Mouse (Mus musculus): ENCODE results near the gene Cars2. TPM values are rescaled to one million over a fixed set of nuclear protein-coding genes. Genes with fewer than 3 reads are reported as not detected.
A peak's percentile ranks its signal among the peaks of the same experiment; 100 is the strongest.
"Not testable (repeated sequence)": the region's sequence is repeated elsewhere in the genome, so short reads cannot be mapped to it uniquely, and the experiment has no call there.

Gene Cars2
- polyA plus RNA-seq, 1 experiment from 2014 or later = 19.9 TPM

- no peak for ATAC-seq (ENCODE audit: low FRiP score)
- 89% methylated on average over 22 of the region's 22 CpGs for WGBS
- H3K4me1 ChIP-seq = no peaks in the 10 kb centered on the region
- no peak overlapping the region for H3K4me3 ChIP-seq (replicated peaks)
- peaks cover 44% of the 10 kb centered on the region for H3K36me3 ChIP-seq (replicated peaks)
- H3K27ac ChIP-seq = no peak overlapping the region
- H3K9me3 ChIP-seq = no peaks in the 10 kb centered on the region
- H3K27me3 ChIP-seq = no peaks in the 10 kb centered on the region
- H3K4me2 ChIP-seq = no peak overlapping the region
- H3K9ac ChIP-seq = no peak overlapping the region
These were observed 18.9 kb upstream of the Cars2 start for GRCm38 (mm10) chr8:11569260-11570097.

DNA sequence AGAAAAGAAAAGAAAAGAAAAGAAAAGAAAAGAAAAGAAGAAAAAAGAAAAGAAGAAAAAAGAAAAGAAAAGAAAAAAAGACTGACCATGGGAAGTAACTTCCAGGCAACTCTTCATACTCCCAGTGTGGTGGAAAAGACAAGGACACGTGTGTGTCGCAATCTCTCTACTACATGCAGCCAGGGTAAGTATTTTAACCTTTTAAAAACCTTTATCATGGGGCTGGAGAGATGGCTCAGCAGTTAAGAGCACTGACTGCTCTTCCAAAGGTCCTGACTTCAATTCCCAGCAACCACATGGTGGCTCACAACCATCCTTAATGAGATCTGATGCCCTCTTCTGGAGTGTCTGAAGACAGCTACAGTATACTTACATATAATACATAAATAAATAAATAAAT, 17.6 kb upstream of the Cars2 start:
- not testable (repeated sequence) for H3K4me1 ChIP-seq; H3K9ac ChIP-seq; H3K27ac ChIP-seq; H3K27me3 ChIP-seq; H3K9me3 ChIP-seq; ATAC-seq (ENCODE audit: low FRiP score); H3K4me2 ChIP-seq; H3K4me3 ChIP-seq (replicated peaks)
- 95% methylated on average over 2 of the region's 2 CpGs for WGBS
- H3K36me3 ChIP-seq (replicated peaks) = peaks cover 57% of the 10 kb centered on the region

DNA sequence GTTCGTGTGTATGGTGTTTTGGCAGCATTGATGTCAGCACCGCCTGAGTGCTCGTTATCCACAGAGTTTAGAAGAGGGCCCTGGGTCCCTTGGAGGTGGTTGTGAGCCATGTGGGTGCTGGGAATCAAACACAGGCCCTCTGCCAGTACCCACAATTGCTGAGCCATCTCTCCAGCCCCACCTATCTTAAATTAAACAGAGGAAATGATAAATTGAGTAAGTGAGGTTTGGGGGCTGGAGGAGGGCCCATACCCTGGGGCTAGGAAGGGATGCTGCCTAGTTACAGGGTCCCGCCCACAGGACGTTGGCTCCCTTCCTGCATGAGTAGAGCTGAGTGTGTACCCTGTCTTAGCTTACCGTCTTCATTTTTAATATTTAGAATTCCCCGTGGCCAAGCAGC, 14.1 kb upstream of the Cars2 start:
- WGBS = 96% methylated on average over 7 of the region's 7 CpGs
- no peaks in the 10 kb centered on the region for H3K27me3 ChIP-seq
- no peak overlapping the region for H3K4me2 ChIP-seq
- H3K9ac ChIP-seq = no peak overlapping the region
- no peak overlapping the region for H3K4me3 ChIP-seq (replicated peaks)
- H3K27ac ChIP-seq = no peak overlapping the region
- ATAC-seq (ENCODE audit: low FRiP score) = no peak
- H3K4me1 ChIP-seq = peaks cover 6% of the 10 kb centered on the region
- H3K36me3 ChIP-seq (replicated peaks) = peaks cover 75% of the 10 kb centered on the region
- no peaks in the 10 kb centered on the region for H3K9me3 ChIP-seq

DNA sequence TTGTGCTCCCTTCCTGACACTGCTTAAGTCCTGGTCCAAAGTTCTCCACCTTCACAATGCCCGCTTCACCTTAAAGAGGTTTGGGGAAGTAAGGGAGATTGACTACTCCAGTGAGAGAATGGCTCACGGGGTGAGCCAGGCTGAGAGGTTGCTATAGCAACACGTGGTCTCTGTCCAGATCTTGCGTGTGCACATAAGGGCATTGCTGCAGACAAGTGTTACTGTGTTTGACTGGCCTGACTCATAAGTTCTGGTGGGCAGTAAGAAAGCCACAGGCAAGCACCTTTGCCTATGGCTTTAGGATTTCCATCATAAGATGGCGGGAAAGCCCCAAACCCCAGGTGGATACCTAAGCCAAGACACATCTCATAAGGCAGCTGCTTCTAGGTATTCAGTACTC, 13.7 kb upstream of the Cars2 start:
- Histone ChIP-seq H3K9ac (no peak overlapping the region), H3K4me1 (peaks cover 10% of the 10 kb centered on the region), H3K4me2 (no peak overlapping the region), H3K27me3 (no peaks in the 10 kb centered on the region), H3K27ac (no peak overlapping the region), H3K36me3 (replicated peaks) (peaks cover 72% of the 10 kb centered on the region), H3K4me3 (replicated peaks) (no peak overlapping the region), H3K9me3 (no peaks in the 10 kb centered on the region)
- WGBS = 94% methylated on average over 5 of the region's 5 CpGs
- ATAC-seq (ENCODE audit: low FRiP score) = no peak

DNA sequence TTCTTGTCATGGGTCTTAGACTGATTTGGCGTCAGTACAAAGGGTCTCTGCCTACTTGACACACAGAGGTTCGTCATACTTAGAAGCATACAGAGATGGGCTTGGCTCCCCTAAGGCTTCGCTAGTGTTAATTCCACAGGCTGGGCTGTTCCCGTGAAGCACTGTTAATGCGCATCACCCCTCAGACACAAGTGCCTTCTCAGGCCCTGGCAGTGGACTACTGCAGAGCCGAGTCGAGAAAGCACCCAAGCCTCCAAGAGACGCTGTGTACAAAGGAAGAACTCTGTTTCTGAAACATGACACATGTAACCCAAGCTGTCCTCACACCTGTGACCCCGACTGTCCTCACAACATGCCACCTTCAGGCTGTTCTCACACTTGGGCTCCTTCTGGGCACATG, 9.6 kb upstream of the Cars2 start:
- no peak overlapping the region for H3K4me3 ChIP-seq (replicated peaks)
- peaks cover 38% of the 10 kb centered on the region for H3K36me3 ChIP-seq (replicated peaks)
- no peak overlapping the region for H3K4me2 ChIP-seq
- no peak overlapping the region for H3K27ac ChIP-seq
- H3K9ac ChIP-seq = no peak overlapping the region
- H3K9me3 ChIP-seq = no peaks in the 10 kb centered on the region
- ATAC-seq (ENCODE audit: low FRiP score) = no peak
- H3K4me1 ChIP-seq = peaks cover 19% of the 10 kb centered on the region
- H3K27me3 ChIP-seq = no peaks in the 10 kb centered on the region
- 89% methylated on average over 9 of the region's 9 CpGs for WGBS

- no peaks in the 10 kb centered on the region for H3K9me3 ChIP-seq
- H3K36me3 ChIP-seq (replicated peaks) = peaks cover 31% of the 10 kb centered on the region
- no peak overlapping the region for H3K27ac ChIP-seq
- H3K4me3 ChIP-seq (replicated peaks) = no peak overlapping the region
- no peaks in the 10 kb centered on the region for H3K27me3 ChIP-seq
- ATAC-seq (ENCODE audit: low FRiP score) = no peak
- no peak overlapping the region for H3K9ac ChIP-seq
- WGBS = 85% methylated on average over 3 of the region's 3 CpGs
- H3K4me2 ChIP-seq = 0 out of 2 replicates have a peak overlapping the region, but pooled peaks have one; percentile 71
- peaks cover 22% of the 10 kb centered on the region for H3K4me1 ChIP-seq
These were observed 8.9 kb upstream of the Cars2 start for GRCm38 (mm10) chr8:11559511-11559910.

DNA sequence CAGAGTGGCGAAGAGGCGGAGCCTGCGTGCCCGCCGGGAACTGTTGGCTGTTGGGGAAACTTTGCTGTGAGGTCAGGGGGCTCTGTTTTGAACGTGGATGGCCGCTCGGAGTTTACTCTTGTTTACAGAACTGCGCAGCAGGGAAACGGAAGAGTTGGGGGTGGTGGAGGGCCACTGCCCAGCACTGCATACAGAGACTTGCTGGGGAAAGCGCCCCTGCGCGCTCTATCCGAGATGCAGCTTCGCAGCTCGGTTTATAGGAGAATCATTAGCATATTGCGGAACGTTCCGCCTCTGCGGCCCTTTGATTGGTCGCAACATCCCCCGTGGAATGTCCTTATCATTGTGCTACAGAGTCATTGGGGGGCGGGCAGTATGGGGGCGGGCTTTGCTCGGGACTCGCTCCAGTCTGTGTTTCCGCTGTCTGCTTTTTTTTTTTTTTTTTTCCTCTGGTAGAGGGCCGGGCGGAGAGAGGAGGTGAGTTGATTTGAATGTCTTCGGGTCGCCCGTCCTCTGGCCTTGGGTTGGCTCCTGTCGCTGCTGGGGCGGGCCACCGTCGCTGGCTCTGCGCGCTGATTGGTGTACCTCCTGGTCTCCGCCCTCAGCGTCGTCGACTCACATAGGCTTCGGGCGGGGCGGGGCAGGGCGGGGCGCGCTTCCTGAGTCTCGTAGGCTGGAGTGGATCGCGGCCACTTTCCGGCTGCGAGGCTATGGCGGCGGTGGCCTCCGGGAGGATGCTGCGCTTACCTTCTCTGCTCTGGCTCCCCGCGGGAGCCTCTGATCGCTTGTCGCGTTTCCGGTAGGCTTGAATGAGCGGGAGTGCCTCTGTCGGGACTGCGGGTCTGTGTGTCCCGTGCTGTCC, 7.4 kb upstream of the Cars2 start:
- Histone ChIP-seq H3K27me3 (no peaks in the 10 kb centered on the region), H3K4me2 (peak overlapping the region; percentile 71), H3K27ac (peak overlapping the region; percentile 100), H3K9me3 (no peaks in the 10 kb centered on the region), H3K4me1 (peaks cover 33% of the 10 kb centered on the region), H3K9ac (peak overlapping the region; percentile 96), H3K4me3 (replicated peaks) (peak overlapping the region; percentile 98), H3K36me3 (replicated peaks) (peaks cover 16% of the 10 kb centered on the region)
- ATAC-seq (ENCODE audit: low FRiP score) = peak; percentile 77
- under 1% methylated on average over 66 of the region's 67 CpGs for WGBS

- Histone ChIP-seq H3K36me3 (replicated peaks) (peaks cover 14% of the 10 kb centered on the region), H3K4me3 (replicated peaks) (peak overlapping the region; percentile 98), H3K27ac (peak overlapping the region; percentile 100), H3K4me2 (peak overlapping the region; percentile 63), H3K4me1 (peaks cover 33% of the 10 kb centered on the region), H3K9me3 (no peaks in the 10 kb centered on the region), H3K27me3 (no peaks in the 10 kb centered on the region), H3K9ac (peak overlapping the region; percentile 96)
- under 1% methylated on average over 27 of the region's 32 CpGs for WGBS
- ATAC-seq (ENCODE audit: low FRiP score) = no peak
These were observed 6.8 kb upstream of the Cars2 start for GRCm38 (mm10) chr8:11557424-11557767.

GRCm38 (mm10) chr8:11556691-11557423, 6.3 kb upstream of the Cars2 start:
- ATAC-seq (ENCODE audit: low FRiP score) = no peak
- under 1% methylated on average over 84 of the region's 85 CpGs for WGBS
- Histone ChIP-seq H3K9me3 (no peaks in the 10 kb centered on the region), H3K27me3 (no peaks in the 10 kb centered on the region), H3K9ac (peak overlapping the region; percentile 96), H3K27ac (peak overlapping the region; percentile 100), H3K4me2 (peak overlapping the region; percentile 63), H3K4me3 (replicated peaks) (peak overlapping the region; percentile 98), H3K4me1 (peaks cover 33% of the 10 kb centered on the region), H3K36me3 (replicated peaks) (peaks cover 9% of the 10 kb centered on the region)

GRCm38 (mm10) chr8:11555720-11556591, 5.4 kb upstream of the Cars2 start:
- WGBS = under 1% methylated on average over 103 of the region's 103 CpGs
- Histone ChIP-seq H3K9me3 (no peaks in the 10 kb centered on the region), H3K4me3 (replicated peaks) (peak overlapping the region; percentile 98), H3K36me3 (replicated peaks) (no peaks in the 10 kb centered on the region), H3K4me1 (peaks cover 35% of the 10 kb centered on the region), H3K27me3 (no peaks in the 10 kb centered on the region), H3K4me2 (peak overlapping the region; percentile 63), H3K9ac (peak overlapping the region; percentile 96), H3K27ac (peak overlapping the region; percentile 100)
- ATAC-seq (ENCODE audit: low FRiP score) = peak; percentile 90

Data from forebrain, embryonic 12.5 days (tissue).